Mouse (Mus musculus): ENCODE results near the gene Slc39a13. TPM values are rescaled to one million over a fixed set of nuclear protein-coding genes. Genes with fewer than 3 reads are reported as not detected.

Gene Slc39a13
- polyA plus RNA-seq, 1 experiment from 2014 or later = 10.6 TPM

DNA sequence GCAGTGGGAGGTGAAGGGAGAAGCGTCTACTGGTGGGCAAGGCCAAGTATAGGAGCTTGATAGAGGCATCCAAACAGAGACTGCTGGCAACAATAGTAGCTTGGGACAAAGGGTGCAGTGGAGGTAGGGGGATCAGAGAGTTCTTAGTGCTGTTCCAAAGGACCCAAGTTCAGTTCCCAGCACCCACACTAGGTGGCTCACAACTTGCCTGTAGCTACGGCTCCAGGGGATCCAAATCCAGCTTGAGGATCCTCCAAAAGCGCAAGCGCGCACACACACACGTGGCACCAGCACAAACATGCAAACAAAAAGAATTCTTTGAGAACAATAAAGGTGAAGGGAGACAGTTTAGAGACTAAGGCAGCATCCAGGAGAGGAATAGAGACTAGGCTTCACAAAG, 6.0 kb downstream of the Slc39a13 start:
- Histone ChIP-seq H3K9ac (no peak overlapping the region), H3K4me1 (replicated peaks) (peaks cover 40% of the 10 kb centered on the region), H3K9me3 (replicated peaks) (no peaks in the 10 kb centered on the region), H3K36me3 (peaks cover 67% of the 10 kb centered on the region), H3K27me3 (no peaks in the 10 kb centered on the region), H3K4me2 (no peak overlapping the region), H3K27ac (no peak overlapping the region), H3K4me3 (replicated peaks) (no peak overlapping the region)
- ATAC-seq (ENCODE audit: low read depth) = no peak
- DNase-seq = no peak
- WGBS (ENCODE audit: insufficient replicate concordance) = 86% methylated on average over 6 of the region's 6 CpGs

DNA sequence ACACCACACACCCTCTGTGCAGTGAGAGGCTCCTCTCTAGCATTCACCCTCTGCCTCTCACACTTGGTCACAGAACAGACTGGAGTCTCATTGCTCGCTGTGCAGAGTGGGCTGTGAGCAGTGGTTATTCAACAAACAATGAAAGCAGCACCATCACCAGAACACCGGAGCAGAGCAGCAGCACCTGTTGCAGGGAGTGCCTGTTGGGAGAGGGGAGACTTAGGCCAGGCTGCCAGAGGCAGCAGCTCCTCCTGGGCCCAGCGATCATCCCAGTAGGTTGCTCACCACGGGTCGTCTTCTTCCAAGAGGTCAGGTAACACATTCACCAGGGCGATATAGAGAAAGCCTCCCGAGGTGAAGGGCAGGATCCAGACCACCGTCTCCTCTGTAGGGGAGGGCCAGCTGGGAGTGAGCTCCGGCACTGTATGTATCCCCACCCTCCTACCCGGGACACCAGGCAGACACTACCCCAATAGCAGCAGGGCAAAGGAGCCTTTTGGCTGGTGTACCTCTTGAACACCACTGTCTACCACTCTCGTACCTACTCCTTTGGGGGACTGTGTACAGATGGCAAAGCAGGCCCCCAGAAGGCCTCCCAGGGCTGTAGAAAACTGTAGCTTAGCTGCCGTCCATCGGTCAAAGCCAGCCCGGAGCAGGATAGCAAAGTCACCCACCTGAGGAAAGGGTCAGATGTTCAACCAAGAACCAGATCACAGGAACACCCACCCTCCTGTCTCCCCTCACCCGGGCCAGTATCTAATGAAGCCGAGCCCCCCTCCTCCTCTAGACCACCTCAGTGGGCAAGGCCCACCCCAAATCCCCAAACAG, 7.2 kb downstream of the Slc39a13 start:
- Histone ChIP-seq H3K36me3 (peaks cover 80% of the 10 kb centered on the region), H3K27ac (no peak overlapping the region), H3K4me3 (replicated peaks) (no peak overlapping the region), H3K9me3 (replicated peaks) (no peaks in the 10 kb centered on the region), H3K9ac (0 out of 2 replicates have a peak overlapping the region, but pooled peaks have one; percentile 3), H3K27me3 (no peaks in the 10 kb centered on the region), H3K4me2 (no peak overlapping the region), H3K4me1 (replicated peaks) (peaks cover 33% of the 10 kb centered on the region)
- no peak for DNase-seq
- 89% methylated on average over 16 of the region's 16 CpGs for WGBS (ENCODE audit: insufficient replicate concordance)
- no peak for ATAC-seq (ENCODE audit: low read depth)

DNA sequence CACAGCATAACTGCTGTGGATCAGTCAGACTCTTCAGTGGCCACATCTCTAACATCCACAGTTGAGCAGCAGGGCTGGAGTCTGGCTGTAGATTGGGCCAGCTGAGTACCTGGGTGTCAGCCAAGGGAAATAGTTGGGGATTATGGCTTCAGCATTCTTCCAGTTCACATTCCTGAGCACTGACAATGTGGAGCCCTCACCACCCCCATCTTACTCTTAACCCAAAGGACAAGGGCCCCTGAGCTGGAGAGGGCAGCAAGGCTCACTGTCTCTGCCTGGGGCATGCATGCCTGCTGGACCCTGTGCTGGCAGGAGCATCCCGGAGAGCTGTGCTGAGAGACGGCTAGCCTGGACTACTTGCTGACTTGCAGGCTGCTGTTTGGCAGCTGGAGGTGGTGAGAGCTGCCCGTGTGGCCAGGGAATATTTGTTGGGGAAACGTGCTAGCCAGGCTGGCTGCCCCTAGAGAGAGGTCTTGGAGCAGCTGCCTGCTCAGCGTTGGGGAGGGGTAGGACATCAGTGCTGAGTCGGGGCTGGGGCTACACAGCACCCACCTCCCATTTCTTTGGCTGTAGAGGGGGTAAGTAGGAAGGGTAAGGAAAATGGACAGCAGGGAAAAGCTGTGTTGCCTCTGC, 8.3 kb downstream of the Slc39a13 start:
- peak overlapping the region; percentile 92 for H3K27ac ChIP-seq

DNA sequence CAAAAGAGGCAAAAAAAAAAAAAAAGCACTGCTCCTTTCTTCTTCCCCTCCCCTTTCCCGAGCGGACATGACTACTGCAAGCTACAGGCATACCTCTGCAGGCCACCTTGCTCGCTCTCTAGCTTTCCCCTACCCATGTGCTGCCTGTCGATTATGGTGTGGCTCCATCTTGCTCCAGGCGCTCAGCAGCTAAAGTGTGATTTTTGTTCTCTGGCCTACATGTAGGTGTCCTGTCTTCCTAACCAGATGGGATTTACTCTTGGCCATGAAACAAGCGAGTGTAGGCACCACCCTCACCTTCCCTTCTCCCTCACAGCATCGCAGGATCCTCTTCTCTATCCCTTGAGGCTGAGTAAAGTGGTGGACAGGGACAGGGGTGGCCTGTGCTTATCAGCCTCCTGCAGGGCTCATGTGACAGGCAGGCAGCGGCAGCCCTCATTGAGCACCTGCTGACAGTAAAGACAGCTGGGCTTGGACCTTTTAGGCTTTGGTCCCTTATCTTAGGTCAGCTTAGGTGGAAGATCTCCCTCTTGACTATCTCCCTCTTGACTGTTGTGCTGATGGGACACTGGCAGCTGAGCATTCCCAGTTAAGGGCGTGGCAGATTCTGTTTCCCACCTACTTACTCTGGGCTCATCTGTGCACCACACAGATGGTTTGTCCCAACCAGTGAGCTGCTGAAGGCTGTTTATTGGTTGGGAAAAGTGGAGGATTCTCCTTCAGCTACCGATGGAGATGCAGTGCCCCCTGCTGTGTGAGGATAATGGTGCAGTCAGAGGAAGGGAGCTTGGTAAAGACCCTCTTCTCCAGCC, 9.5 kb downstream of the Slc39a13 start:
- Histone ChIP-seq H3K36me3 (peaks cover 91% of the 10 kb centered on the region), H3K9ac (peak overlapping the region; percentile 51), H3K4me2 (peak overlapping the region; percentile 41), H3K4me1 (replicated peaks) (peaks cover 43% of the 10 kb centered on the region), H3K27me3 (no peaks in the 10 kb centered on the region), H3K4me3 (replicated peaks) (no peak overlapping the region), H3K27ac (peak overlapping the region; percentile 92), H3K9me3 (replicated peaks) (no peaks in the 10 kb centered on the region)
- DNase-seq (peak; percentile 74), ATAC-seq (ENCODE audit: low read depth) (peak; percentile 91)
- WGBS (ENCODE audit: insufficient replicate concordance) = 55% methylated on average over 10 of the region's 10 CpGs

More for the DNA sequence above, 8.3 kb downstream of the Slc39a13 start:
- no peak overlapping the region for H3K4me2 ChIP-seq
- H3K9ac ChIP-seq = peak overlapping the region; percentile 51
- no peaks in the 10 kb centered on the region for H3K27me3 ChIP-seq
- ATAC-seq (ENCODE audit: low read depth) (no peak), DNase-seq (no peak)
- H3K36me3 ChIP-seq = peaks cover 85% of the 10 kb centered on the region
- H3K9me3 ChIP-seq (replicated peaks) = no peaks in the 10 kb centered on the region
- H3K4me3 ChIP-seq (replicated peaks) = no peak overlapping the region
- H3K4me1 ChIP-seq (replicated peaks) = peaks cover 33% of the 10 kb centered on the region
- WGBS (ENCODE audit: insufficient replicate concordance) = 83% methylated on average over 6 of the region's 6 CpGs

DNA sequence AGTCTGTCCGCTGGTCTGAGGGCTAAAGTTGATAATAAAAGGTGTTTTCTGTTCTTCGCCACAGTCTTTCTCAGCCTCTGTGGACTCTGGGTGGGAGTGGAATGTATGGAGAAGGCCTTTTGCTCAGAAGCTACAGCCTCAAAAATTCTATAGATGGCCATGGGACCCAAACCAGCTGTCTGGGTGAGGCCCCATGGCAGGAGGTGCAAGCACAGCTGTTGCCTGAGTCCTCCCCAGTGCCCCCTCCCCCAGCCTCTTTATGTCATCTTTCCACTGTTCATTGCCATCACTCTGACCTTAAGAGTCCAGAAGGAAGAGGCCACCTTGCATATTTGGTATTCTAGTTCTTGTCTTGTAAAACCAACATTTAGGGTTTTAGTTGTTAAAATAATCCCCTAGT, 10.8 kb downstream of the Slc39a13 start:
- ATAC-seq (ENCODE audit: low read depth) = no peak
- Histone ChIP-seq H3K9me3 (replicated peaks) (no peaks in the 10 kb centered on the region), H3K9ac (no peak overlapping the region), H3K27ac (peak overlapping the region; percentile 92), H3K4me3 (replicated peaks) (no peak overlapping the region), H3K4me1 (replicated peaks) (peaks cover 56% of the 10 kb centered on the region), H3K36me3 (peaks cover 92% of the 10 kb centered on the region), H3K27me3 (no peaks in the 10 kb centered on the region), H3K4me2 (no peak overlapping the region)
- 94% methylated on average over 2 of the region's 2 CpGs for WGBS (ENCODE audit: insufficient replicate concordance)
- DNase-seq = no peak

DNA sequence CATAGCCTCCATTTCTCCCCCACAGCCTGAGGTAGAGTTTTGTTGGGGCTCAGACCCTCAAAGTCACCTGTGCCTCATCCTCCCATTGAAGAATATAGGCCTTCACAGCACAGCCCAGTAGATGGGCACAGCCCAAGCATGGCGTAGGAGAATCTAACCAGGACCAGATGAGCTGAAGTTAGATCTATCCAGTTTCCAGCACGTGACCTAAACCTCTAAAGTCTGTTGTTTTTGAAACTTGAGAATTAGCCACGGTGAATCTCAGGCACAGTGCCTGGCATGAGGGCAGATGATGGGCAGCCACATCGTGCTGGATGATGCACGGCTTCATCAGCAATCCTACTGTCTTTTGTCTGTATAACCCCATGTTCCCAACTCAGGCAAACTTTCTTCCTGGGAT, 11.8 kb downstream of the Slc39a13 start:
- peaks cover 56% of the 10 kb centered on the region for H3K4me1 ChIP-seq (replicated peaks)
- H3K27ac ChIP-seq = no peak overlapping the region
- DNase-seq = no peak
- peaks cover 82% of the 10 kb centered on the region for H3K36me3 ChIP-seq
- 86% methylated on average over 5 of the region's 5 CpGs for WGBS (ENCODE audit: insufficient replicate concordance)
- H3K4me3 ChIP-seq (replicated peaks) = no peak overlapping the region
- H3K9ac ChIP-seq = no peak overlapping the region
- no peak for ATAC-seq (ENCODE audit: low read depth)
- H3K27me3 ChIP-seq = no peaks in the 10 kb centered on the region
- no peak overlapping the region for H3K4me2 ChIP-seq
- H3K9me3 ChIP-seq (replicated peaks) = no peaks in the 10 kb centered on the region

DNA sequence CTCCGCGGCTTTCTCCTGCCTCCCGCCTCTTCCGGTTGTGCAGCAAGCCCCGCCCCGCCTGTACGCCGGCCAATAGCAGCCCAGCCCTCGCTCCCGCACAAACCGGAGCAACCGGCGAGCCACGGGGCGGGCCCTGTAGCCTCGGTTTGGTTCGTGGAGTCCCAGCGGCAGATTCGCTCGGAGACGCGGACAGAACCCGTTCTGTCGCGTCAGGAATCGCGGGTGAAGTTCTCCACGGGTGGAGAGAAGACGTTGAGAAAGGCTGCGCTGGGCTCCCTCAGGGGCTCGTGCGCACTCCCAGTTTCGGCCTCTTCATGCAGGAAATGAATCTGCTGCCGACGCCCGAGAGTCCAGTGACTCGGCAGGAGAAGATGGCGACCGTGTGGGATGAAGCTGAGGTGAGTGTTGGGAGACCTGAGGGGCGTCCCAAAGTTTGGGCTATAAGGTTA, 16.3 kb downstream of the Slc39a13 start, which contains the start of gene Psmc3:
Psmc3 (plus strand) TSS at position 76 of the 449 bp plus-strand sequence.
- peaks cover 38% of the 10 kb centered on the region for H3K4me1 ChIP-seq (replicated peaks)
- DNase-seq (peak; percentile 95), ATAC-seq (ENCODE audit: low read depth) (peak; percentile 98)
- H3K27me3 ChIP-seq = no peaks in the 10 kb centered on the region
- H3K27ac ChIP-seq = peak within 1 kb of the TSS; percentile 85
- H3K9me3 ChIP-seq (replicated peaks) = no peaks in the 10 kb centered on the region
- whole genome bisulfite sequencing (ENCODE audit: insufficient replicate concordance) = under 1% methylated on average over 40 of the region's 40 CpGs
- H3K9ac ChIP-seq = peak within 1 kb of the TSS; percentile 92
- peak within 1 kb of the TSS; percentile 93 for H3K4me2 ChIP-seq
- peaks cover 42% of the 10 kb centered on the region for H3K36me3 ChIP-seq
- peak within 1 kb of the TSS; percentile 93 for H3K4me3 ChIP-seq (replicated peaks)

DNA sequence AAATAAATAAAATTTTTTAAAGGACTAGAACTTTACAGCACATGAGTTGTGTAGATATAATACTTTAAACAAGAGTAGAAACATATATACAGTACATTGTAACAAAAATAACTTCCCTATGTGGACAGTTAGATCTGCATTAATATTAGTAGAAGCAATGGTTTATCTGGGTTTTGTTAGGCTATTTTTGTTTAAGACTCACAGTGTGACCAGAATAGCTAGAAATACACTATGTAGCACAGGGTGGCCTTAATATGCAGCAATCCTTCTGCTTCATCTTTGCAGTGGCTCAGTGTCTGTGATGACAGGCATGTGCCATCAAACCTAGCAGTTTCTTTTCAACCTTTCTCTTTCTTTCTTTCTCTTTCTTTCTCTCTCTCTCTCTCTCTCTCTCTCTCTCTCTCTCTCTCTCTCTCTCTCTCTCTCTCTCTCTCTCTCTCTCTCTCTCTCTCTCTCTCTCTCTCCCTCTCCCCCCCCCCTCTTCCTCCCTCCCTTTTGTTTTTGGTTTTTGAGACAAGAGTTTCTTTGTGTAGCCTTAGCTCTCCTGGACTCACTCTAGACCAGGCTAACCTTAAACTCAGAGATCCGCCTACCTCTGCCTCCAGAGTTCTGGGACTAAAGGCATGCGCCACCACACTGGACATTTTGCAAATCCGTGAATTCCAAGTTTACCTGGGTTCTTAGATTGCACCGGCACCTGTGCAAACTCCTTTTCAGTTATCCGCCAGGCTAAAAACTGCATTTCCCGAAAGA, 16.9 kb downstream of the Slc39a13 start:
- DNase-seq (no peak), ATAC-seq (ENCODE audit: low read depth) (peak; percentile 30)
- 0% methylated on average over 6 of the region's 6 CpGs for WGBS (ENCODE audit: insufficient replicate concordance)
- peak overlapping the region; percentile 93 for H3K4me3 ChIP-seq (replicated peaks)
- H3K36me3 ChIP-seq = peaks cover 36% of the 10 kb centered on the region
- no peaks in the 10 kb centered on the region for H3K27me3 ChIP-seq
- peak overlapping the region; percentile 85 for H3K27ac ChIP-seq
- H3K4me2 ChIP-seq = peak overlapping the region; percentile 93
- peak overlapping the region; percentile 92 for H3K9ac ChIP-seq
- H3K4me1 ChIP-seq (replicated peaks) = peaks cover 41% of the 10 kb centered on the region
- no peaks in the 10 kb centered on the region for H3K9me3 ChIP-seq (replicated peaks)

DNA sequence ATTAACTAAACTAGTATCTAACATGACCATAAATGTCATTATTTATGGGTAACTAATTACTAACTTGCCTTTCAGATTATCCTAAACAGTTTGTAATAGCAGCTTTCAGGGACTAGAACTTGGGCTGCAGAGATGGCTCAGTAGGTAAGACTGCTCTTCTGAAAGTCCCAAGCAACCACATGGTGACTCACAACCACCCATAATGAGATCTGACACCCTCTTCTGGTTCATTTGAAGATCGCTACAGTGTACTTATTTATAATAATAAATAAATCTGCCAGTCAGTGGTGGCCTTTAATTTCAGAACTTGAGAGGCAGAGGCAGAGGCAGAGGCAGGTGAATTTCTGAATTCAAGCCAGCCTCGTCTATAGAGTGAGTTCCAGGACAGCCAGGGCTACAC, 17.5 kb downstream of the Slc39a13 start:
- no peak for DNase-seq
- H3K4me1 ChIP-seq (replicated peaks) = peaks cover 41% of the 10 kb centered on the region
- H3K9me3 ChIP-seq (replicated peaks) = no peaks in the 10 kb centered on the region
- H3K4me2 ChIP-seq = peak overlapping the region; percentile 93
- peaks cover 30% of the 10 kb centered on the region for H3K36me3 ChIP-seq
- no peak for ATAC-seq (ENCODE audit: low read depth)
- WGBS (ENCODE audit: insufficient replicate concordance) = 39% methylated on average over 2 of the region's 2 CpGs
- H3K9ac ChIP-seq = no peak overlapping the region
- 0 out of 2 replicates have a peak overlapping the region, but pooled peaks have one; percentile 85 for H3K27ac ChIP-seq
- H3K27me3 ChIP-seq = no peaks in the 10 kb centered on the region
- peak overlapping the region; percentile 93; the same call in 1 of the 2 replicates for H3K4me3 ChIP-seq (replicated peaks)

DNA sequence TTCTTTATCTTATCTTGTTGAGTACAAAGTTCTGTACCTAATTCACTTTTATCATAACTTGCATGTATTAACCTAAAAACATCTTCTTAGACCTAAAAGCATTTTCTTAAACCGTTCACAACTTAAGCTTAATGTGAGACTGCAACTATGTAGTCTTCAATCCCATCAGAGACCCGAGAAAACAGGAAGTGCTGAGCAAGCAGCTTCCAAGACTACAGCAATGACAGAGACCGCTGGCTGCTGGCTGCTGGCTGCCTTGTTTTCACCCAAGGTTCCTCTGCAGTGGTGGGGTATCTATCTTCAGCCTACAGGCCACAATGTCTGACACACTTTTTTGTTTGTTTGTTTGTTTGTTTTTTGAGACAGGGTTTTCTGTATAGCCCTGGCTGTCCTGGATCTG, 18.3 kb downstream of the Slc39a13 start:
- H3K27ac ChIP-seq = peak overlapping the region; percentile 48
- 0 out of 2 replicates have a peak overlapping the region, but pooled peaks have one; percentile 35 for H3K9ac ChIP-seq
- no peaks in the 10 kb centered on the region for H3K27me3 ChIP-seq

More for the DNA sequence above, 18.3 kb downstream of the Slc39a13 start:
- Histone ChIP-seq H3K4me2 (no peak overlapping the region), H3K4me3 (replicated peaks) (no peak overlapping the region), H3K4me1 (replicated peaks) (peaks cover 48% of the 10 kb centered on the region), H3K36me3 (peaks cover 22% of the 10 kb centered on the region), H3K9me3 (replicated peaks) (no peaks in the 10 kb centered on the region)
- WGBS (ENCODE audit: insufficient replicate concordance) = 37% methylated on average over 3 of the region's 3 CpGs
- DNase-seq (no peak), ATAC-seq (ENCODE audit: low read depth) (no peak)

Measured in liver, embryonic 13.5 days (tissue).